Mouse (Mus musculus) testis, adult 2 months (tissue): ENCODE measurements at regions not wholly inside any gene's neighbourhood (a gene's known extent, or its start where the extent isn't known, plus 50 kb on each side); places are given as distances from the start of the nearest gene placed in this dataset.

Source experiments
- H3K27ac ChIP-seq: fragments of 200-500 bp; 2 replicates; pipeline ENCODE4 v1.5.1; 2012; ENCODE audit warnings: low read depth, low read length; ENCODE audit not compliant: control insufficient read depth, insufficient read depth
- H3K27me3 ChIP-seq: fragments of 200-500 bp; 2 replicates; pipeline ENCODE4 v1.6.1; 2012; ENCODE audit warnings: mild to moderate bottlenecking, low read length, moderate library complexity; ENCODE audit not compliant: control insufficient read depth, insufficient read depth
- H3K36me3 ChIP-seq: fragments of 200-500 bp; 2 replicates; pipeline ENCODE4 v1.6.1; 2012; ENCODE audit warnings: mild to moderate bottlenecking, low read length; ENCODE audit not compliant: control insufficient read depth, insufficient read depth
- H3K4me1 ChIP-seq: fragments of 200-500 bp; 2 replicates; pipeline ENCODE4 v1.6.1; 2012; ENCODE audit warnings: low read length; ENCODE audit not compliant: control insufficient read depth, insufficient read depth
- H3K4me3 ChIP-seq: fragments of 200-500 bp; 2 replicates; pipeline ENCODE4 v1.5.1; 2012; ENCODE audit warnings: low read depth, mild to moderate bottlenecking, low read length, moderate library complexity, mixed read lengths; ENCODE audit not compliant: control insufficient read depth
- CTCF ChIP-seq: fragments of 200-500 bp; IDR thresholded peaks from 2 replicates; pipeline ENCODE4 v1.5.1; 2012; ENCODE audit warnings: low read depth, mild to moderate bottlenecking, inconsistent platforms, low read length, moderate library complexity; ENCODE audit not compliant: control insufficient read depth, insufficient read depth, insufficient replicate concordance
- POLR2A ChIP-seq: fragments of 200-500 bp; IDR thresholded peaks from 2 replicates; pipeline ENCODE4 v1.6.1; 2012; ENCODE audit warnings: low read depth, mild to moderate bottlenecking, inconsistent platforms, low read length, moderate library complexity; ENCODE audit not compliant: control insufficient read depth

- H3K4me3 ChIP-seq: no peak overlapping the region
- no peak overlapping the region for H3K27ac ChIP-seq
- TF ChIP-seq CTCF (no peak), POLR2A (no peak)
- no peaks in the 10 kb centered on the region for H3K36me3 ChIP-seq
- H3K4me1 ChIP-seq: no peaks in the 10 kb centered on the region
- no peaks in the 10 kb centered on the region for H3K27me3 ChIP-seq
Observed at GRCm38 (mm10) chr2:148279200-148279599, 115.9 kb upstream of the Sstr4 start.

- no peak for TF ChIP-seq CTCF
- TF ChIP-seq POLR2A: no peak
- Histone ChIP-seq H3K4me1 (no peaks in the 10 kb centered on the region), H3K4me3 (no peak overlapping the region), H3K36me3 (no peaks in the 10 kb centered on the region), H3K27ac (no peak overlapping the region), H3K27me3 (no peaks in the 10 kb centered on the region)
Observed at GRCm38 (mm10) chr2:148290326-148290725, 104.8 kb upstream of the Sstr4 start.

GRCm38 (mm10) chr2:148292442-148292841, 102.7 kb upstream of the Sstr4 start:
- no peaks in the 10 kb centered on the region for H3K4me1 ChIP-seq
- no peak overlapping the region for H3K27ac ChIP-seq
- no peaks in the 10 kb centered on the region for H3K36me3 ChIP-seq
- TF ChIP-seq CTCF: no peak
- no peak for TF ChIP-seq POLR2A
- H3K4me3 ChIP-seq: no peak overlapping the region
- no peaks in the 10 kb centered on the region for H3K27me3 ChIP-seq

GRCm38 (mm10) chr2:148292895-148293294, 102.2 kb upstream of the Sstr4 start:
- Histone ChIP-seq H3K4me1 (no peaks in the 10 kb centered on the region), H3K27me3 (no peaks in the 10 kb centered on the region), H3K27ac (no peak overlapping the region), H3K4me3 (no peak overlapping the region), H3K36me3 (no peaks in the 10 kb centered on the region)
- TF ChIP-seq POLR2A (no peak), CTCF (no peak)

GRCm38 (mm10) chr2:148300879-148301278, 94.3 kb upstream of the Sstr4 start:
- H3K36me3 ChIP-seq: no peaks in the 10 kb centered on the region
- no peak for TF ChIP-seq CTCF
- TF ChIP-seq POLR2A: no peak
- H3K4me3 ChIP-seq: no peak overlapping the region
- no peak overlapping the region for H3K27ac ChIP-seq
- no peaks in the 10 kb centered on the region for H3K27me3 ChIP-seq
- no peaks in the 10 kb centered on the region for H3K4me1 ChIP-seq

- no peaks in the 10 kb centered on the region for H3K36me3 ChIP-seq
- no peak for TF ChIP-seq CTCF
- TF ChIP-seq POLR2A: no peak
- H3K27me3 ChIP-seq: no peaks in the 10 kb centered on the region
- no peak overlapping the region for H3K27ac ChIP-seq
- H3K4me1 ChIP-seq: no peaks in the 10 kb centered on the region
- H3K4me3 ChIP-seq: no peak overlapping the region
Observed at GRCm38 (mm10) chr2:148312255-148312654, 82.9 kb upstream of the Sstr4 start.

- Histone ChIP-seq H3K27me3 (no peaks in the 10 kb centered on the region), H3K36me3 (no peaks in the 10 kb centered on the region), H3K4me3 (no peak overlapping the region), H3K27ac (no peak overlapping the region), H3K4me1 (no peaks in the 10 kb centered on the region)
- TF ChIP-seq POLR2A (no peak), CTCF (no peak)
Observed at GRCm38 (mm10) chr2:148320896-148321295, 74.2 kb upstream of the Sstr4 start.

GRCm38 (mm10) chr2:148325362-148325761, 69.8 kb upstream of the Sstr4 start:
- no peaks in the 10 kb centered on the region for H3K36me3 ChIP-seq

More at GRCm38 (mm10) chr2:148325362-148325761, 69.8 kb upstream of the Sstr4 start:
- Histone ChIP-seq H3K4me3 (no peak overlapping the region), H3K27ac (no peak overlapping the region), H3K27me3 (no peaks in the 10 kb centered on the region), H3K4me1 (no peaks in the 10 kb centered on the region)
- TF ChIP-seq CTCF (no peak), POLR2A (no peak)
